Mouse (Mus musculus) heart, adult 18-20 months (tissue): ENCODE measurements around the gene Txnrd2. TPM values are rescaled to one million over a fixed set of nuclear protein-coding genes. Genes with fewer than 3 reads are reported as not detected.

Source experiments
- DNase-seq, 2 experiments: peaks; one replicate each; pipeline ENCODE4 v3.0.0; 2021 to 2022; ENCODE audit warnings: mixed read lengths in 1 of 2
- total RNA-seq, 2 experiments: library from RNA; stranded (reverse); gene quantifications; 2 replicates each; pipeline ENCODE4 v1.2.3; 2021

Txnrd2 gene
- total RNA-seq, 2 experiments from 2014 or later: 42.9 to 44.4 TPM

- no peak for DNase-seq
These were observed 25.4 kb downstream of the Txnrd2 start for GRCm38 (mm10) chr16:18451486-18452181.

DNA sequence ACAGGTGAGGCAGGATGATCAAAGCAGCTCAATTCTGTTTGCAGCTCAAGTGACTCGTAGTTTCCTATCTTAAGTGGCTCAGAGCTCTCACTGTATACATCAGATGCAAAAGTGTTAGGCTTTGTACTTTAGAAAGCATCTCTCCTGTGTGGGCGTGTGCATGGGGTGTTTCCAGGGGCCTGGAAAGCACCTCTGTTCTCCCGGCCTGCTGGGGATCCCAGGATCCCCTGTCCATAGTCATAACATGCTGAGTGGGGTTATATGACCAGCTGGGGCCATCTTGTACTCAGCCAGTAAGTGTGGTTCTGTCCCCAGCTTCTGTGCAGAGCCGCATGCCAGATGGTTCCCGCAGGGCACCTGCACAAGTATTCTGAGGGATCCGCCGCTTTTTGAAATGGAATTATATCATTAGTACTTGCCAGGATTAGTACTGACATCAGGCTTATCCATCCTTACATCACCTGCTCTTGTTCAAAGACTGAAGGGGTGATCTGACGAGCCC, 26.2 kb downstream of the Txnrd2 start:
- DNase-seq: no peak

- DNase-seq: peak; percentile 17 to 35
These were observed 27.7 kb downstream of the Txnrd2 start for GRCm38 (mm10) chr16:18453846-18454245.

- DNase-seq: no peak
These were observed 29.2 kb downstream of the Txnrd2 start for GRCm38 (mm10) chr16:18455407-18455806.

- DNase-seq: no peak
These were observed 32.5 kb downstream of the Txnrd2 start for GRCm38 (mm10) chr16:18458661-18459060.

GRCm38 (mm10) chr16:18459335-18459954, 33.3 kb downstream of the Txnrd2 start:
- peak; percentile 12 to 24 for DNase-seq

DNA sequence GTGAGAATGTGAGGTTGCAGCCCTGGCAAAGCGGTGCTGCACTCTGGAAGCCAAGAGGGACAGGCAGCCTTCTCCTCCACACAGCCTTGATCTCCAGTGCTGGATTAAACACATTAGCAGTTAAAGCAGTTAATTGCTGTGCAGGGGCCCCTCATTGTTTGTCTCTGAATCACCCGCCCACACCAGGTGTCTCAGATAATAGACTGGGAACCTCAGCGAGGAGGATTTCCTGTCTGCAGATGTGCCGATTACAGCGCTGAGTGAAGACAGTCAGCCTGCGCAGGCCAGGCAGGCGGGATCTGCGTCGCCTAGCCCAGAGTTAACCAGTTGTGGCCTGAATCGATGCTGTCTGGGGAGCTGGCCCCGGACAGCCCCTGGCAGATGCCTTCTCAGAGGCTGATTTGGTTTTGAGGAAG, 33.8 kb downstream of the Txnrd2 start:
- DNase-seq: peak; percentile 45 to 74

- no peak for DNase-seq
These were observed 34.6 kb downstream of the Txnrd2 start for GRCm38 (mm10) chr16:18460826-18461225.

DNA sequence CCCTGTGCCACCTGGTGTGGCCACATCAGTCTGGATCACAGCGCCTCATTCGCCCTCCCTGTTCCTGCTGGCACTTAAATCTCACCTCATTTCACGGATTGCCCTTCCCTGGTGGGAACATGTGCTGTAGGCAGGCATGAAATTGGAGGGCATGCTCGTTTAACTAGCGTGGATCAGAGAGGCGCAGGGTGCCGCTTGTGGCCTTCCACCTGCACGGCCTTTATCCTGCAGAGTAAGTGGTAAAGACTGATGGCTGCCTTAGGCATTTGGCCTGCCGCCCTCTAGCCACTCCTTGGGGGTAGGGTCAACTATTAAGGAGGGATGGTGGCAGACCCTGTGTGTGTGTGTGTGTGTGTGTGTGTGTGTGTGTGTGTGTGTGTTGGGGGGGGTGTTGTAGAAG, 35.8 kb downstream of the Txnrd2 start:
- no peak for DNase-seq

GRCm38 (mm10) chr16:18462598-18462997, 36.4 kb downstream of the Txnrd2 start:
- peak; percentile 47 to 61 for DNase-seq

DNA sequence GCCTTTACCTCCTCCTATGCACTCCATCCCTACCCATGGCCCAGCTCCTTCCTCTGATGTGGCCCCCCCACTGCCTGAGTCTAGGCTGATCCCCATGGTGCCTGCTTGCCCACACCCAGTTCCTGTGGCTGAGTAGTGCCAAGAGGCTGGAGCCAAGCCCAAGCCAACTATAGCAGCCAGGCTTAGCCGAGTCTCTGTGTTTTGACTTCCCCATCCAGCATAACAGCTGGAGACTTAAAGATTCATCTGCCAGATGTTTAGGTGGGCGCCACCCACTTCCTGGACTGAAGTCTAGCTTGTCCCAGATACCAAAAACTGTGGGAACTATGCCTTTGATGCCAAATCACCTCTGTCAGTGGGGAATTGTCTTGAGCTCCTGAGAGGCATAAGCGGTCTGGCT, 38.1 kb downstream of the Txnrd2 start:
- peak; percentile 47 to 82 for DNase-seq

- no peak for DNase-seq
These were observed 44.6 kb downstream of the Txnrd2 start for GRCm38 (mm10) chr16:18470829-18471228.

DNA sequence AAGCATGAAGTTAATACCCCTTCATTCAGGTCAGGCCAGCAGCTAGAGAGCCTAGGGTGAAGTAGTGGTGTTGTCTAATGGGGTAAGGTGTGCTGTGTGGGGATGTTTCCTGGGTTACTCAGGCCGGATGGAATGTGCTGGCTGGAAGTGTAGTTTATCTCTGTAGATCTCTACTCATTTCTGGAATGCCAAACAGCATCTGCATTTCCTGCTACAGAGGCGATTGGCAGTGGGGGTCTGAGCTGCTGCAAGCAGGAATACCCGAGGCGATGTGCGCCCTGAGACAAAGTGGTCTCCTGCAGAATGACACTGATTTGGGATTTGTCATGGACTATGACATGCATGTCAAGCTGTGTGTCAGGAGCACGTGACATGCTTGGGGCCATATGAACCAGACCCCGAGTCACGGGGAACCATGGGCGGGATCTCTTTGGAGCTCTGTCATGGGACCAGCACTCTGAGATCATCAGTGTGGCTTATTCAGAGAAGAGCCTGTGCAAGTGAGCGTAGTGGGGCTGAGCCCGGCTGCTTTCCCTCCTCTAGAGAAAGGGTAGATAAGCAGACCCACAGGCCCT, 45.3 kb downstream of the Txnrd2 start:
- DNase-seq: no peak

DNA sequence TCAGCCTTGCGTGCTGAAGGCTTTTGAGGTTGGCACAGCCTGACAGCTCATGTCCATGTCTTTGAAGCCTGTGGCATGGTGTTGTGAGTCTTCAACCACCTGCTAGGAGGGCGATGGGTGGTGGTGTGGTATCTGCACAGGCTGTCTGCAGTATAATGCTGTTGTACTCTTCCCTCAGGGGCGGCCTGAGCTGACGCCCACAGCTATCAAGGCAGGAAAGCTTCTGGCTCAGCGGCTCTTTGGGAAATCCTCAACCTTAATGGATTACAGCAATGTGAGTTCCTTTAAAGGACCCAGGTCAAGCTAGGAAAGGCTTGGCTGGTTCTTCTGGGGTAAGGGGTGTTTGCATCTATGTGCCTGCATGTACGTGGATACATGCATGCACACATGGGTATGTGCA, 45.8 kb downstream of the Txnrd2 start:
- no peak for DNase-seq

DNA sequence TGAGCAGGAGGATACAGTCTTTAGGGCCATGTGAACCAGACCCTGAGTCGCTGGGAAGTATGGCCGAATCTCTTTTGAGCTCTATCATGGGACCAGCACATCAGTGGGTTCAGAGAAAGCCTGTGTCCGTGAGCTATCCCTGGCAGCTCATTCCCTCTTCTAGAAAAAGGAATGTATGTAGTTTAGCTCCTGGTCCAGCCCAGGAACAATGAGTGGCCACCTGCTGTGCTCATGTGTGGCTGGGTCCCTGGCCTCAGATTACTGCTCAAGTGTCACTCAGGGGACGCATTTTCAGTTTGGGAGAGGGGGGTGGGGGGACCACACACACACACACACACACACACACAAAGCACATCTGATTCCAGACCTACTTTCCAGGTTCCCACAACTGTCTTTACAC, 46.2 kb downstream of the Txnrd2 start:
- DNase-seq: no peak

DNA sequence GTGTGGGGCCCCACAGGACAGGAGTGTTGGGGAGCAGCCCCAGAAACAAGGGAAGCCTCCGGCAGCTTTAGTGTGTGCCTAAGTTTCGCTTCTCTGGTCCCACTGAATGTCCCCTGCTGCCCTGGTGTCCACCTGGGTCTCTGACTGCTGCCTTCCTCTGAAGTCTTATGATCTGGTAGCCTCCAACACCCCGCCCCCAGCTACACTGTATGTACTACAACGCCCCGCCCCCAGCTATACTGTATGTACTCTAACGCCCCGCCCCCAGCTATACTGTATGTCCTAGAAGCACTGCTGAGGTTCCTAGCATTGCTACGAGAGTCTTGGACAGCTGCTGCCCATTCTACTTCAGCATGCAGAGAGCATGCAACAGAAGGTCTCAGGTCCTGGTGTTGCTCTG, 46.8 kb downstream of the Txnrd2 start:
- DNase-seq: no peak

DNA sequence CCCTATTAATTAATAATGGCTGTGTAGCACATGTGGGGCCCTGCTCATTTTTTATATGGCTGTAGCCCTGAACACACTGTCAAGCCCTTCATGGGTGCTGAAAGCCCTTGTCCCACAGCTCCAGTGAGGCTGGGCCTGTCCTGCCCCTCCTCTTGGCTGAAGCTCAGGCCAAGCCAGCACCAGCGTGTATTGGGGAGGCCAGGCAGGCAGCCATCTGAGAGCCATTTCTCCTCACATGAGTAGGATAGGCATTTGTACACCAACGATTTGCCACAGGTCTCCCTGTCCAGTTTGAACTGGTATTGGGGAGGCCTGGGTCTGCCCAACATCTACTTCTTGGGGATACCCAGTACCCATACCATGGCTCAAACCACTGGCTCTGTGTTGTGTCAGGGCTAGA, 47.8 kb downstream of the Txnrd2 start:
- no peak for DNase-seq

GRCm38 (mm10) chr16:18477996-18478395, 51.8 kb downstream of the Txnrd2 start:
- no peak for DNase-seq

DNA sequence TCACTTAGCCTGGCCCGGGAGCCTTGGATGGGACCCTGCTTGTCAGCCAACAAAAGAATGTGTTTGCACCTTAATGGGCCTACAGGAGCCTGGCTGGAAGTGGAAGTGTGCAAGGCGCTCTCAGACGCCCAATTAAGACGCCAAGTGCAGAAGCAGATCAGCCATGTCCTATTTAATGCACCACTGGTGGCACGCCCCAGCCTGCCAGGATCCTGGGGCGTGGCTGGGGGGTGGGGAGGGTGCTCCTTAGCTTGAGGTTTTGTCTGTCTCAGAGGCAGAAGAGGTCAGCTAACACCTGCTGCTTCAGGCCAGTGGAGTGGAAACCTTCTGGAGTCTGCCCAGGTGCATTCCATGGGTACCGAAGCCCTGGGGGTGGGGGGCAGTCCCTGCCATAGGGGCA, 53.5 kb downstream of the Txnrd2 start:
- DNase-seq: no peak

DNA sequence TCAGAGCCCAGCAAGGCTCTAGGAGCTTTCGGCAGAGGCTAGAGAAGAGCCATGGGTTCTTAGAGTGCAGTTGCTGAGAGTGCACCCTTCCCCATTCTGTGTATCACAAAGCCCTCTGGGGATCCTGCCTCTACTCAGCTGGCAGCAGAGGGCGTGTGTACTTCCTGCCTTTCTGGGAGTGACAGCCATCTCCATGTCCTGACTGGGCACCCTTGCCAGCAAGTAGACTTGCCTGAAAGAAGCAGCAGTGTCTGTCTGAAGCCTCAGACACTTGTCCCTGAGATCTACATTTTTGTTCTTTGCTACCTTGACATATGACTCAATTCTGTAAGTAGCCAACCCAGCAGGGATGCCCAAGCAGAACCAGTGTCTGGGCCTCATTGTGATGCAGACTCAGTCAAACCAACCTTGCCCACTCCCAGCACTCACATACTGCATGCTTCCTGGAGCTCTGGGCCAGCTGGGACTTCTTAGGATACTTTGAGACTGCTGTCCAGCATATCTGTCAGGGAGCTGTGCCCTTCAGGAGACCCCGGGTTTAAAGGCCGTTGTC, 54.8 kb downstream of the Txnrd2 start:
- DNase-seq: no peak

DNA sequence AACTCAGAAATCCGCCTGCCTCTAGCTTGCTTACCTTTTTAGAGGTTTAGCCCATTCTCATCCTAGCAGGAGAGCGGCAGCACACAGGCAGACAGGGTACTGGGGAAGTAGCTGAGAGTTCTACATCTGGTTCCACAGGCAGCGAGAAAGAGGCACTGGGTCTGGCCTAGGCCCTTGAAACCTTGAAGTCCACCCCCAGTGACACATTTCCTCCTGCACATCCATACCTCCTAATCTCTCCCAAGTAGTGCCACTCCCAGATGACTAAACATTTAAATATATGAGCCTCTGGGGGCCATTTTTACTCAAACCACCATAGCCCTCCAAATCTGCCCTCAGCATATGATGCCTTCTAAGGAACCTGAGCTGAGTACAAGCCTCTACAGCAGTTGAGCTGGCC, 56.2 kb downstream of the Txnrd2 start:
- no peak for DNase-seq

DNA sequence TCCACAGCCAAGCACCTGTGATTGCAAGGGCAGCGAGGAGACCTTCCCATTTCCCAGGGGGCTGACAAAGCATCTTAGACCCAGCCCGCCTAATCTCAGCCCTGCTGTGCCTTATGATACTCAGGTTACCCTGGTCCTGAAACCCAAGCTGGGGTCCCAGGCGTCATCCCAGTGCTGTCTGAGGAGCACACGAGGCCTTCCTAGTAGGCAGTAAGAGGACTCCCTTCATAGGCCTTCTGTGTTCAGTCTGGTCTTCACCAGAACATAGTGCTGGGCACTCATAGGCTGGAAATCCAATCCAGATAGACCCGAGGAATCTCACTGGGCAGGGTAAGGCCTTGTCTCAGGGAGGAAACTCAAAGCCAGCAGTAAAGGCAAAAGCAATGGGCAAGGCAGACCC, 57.7 kb downstream of the Txnrd2 start:
- no peak for DNase-seq

DNA sequence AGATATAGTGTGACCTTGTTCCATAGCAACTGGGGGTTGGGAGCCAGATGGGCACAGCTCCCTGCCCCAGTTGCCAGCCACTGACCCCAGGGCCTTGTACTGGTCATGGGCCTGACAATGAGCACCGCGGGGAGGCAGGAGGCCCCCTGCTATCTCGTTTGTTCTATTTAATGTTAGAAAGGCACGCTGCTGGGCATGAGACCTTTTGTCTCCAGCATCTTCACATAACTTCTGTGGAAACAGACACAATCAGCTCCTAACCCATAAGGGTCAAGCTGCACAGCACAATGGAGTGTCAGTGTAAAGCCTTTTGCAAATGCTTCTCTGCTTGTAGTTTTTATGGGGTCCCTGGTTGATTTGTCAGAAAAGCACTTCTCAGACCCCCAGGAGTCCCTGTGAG, 58.2 kb downstream of the Txnrd2 start:
- DNase-seq: no peak
